Mouse (Mus musculus): ENCODE results near the gene Pdlim3. TPM values are rescaled to one million over a fixed set of nuclear protein-coding genes. Genes with fewer than 3 reads are reported as not detected.

Gene Pdlim3
- total and polyA plus RNA-seq, 3 experiments, result 29.4 to 52.5 (median 29.9) TPM

- WGBS, result 82% methylated on average over 7 of the region's 7 CpGs
- no peaks in the 10 kb centered on the region for H3K79me2 ChIP-seq (replicated peaks; ENCODE audit: control insufficient read depth, insufficient read depth, low read length)
- no peak for DNase-seq
- peaks cover 3% of the 10 kb centered on the region for H3K4me1 ChIP-seq (ENCODE audit: control insufficient read depth, insufficient read depth, low read length)
- H3K27me3 ChIP-seq (ENCODE audit: control insufficient read depth, insufficient read depth, low read length), result no peaks in the 10 kb centered on the region
- H3K27ac ChIP-seq, result no peak overlapping the region
- H3K36me3 ChIP-seq (ENCODE audit: control insufficient read depth, insufficient read depth, low read length), result peaks cover 21% of the 10 kb centered on the region
- no peak for TF ChIP-seq EP300 (IDR thresholded peaks at IDR 0.05; ENCODE audit: insufficient read depth, low read depth, low read length)
- no peak for TF ChIP-seq CTCF (IDR thresholded peaks at IDR 0.05)
- no peak for TF ChIP-seq POLR2A (IDR thresholded peaks at IDR 0.05; ENCODE audit: insufficient read depth, low read depth, low read length)
- H3K4me3 ChIP-seq, result no peak overlapping the region
- H3K9ac ChIP-seq (ENCODE audit: low read depth, low read length), result no peak overlapping the region
- intact Hi-C loops (cut with DNase I), result no loop called here
Observed at GRCm38 (mm10) chr8:45905591-45906250, 20.5 kb downstream of the Pdlim3 start.

GRCm38 (mm10) chr8:45906251-45906619 is 21.0 kb downstream of the Pdlim3 start:
- no peak for DNase-seq
- intact Hi-C loops (cut with DNase I), result no loop called here
- 98% methylated on average over 4 of the region's 4 CpGs for WGBS

GRCm38 (mm10) chr8:45913707-45914106 is 28.4 kb downstream of the Pdlim3 start:
- Histone ChIP-seq H3K9ac (ENCODE audit: low read depth, low read length) (no peak overlapping the region), H3K4me1 (ENCODE audit: control insufficient read depth, insufficient read depth, low read length) (peaks cover 1% of the 10 kb centered on the region; the same call in 1 of the 2 replicates), H3K79me2 (replicated peaks; ENCODE audit: control insufficient read depth, insufficient read depth, low read length) (no peaks in the 10 kb centered on the region), H3K36me3 (ENCODE audit: control insufficient read depth, insufficient read depth, low read length) (no peaks in the 10 kb centered on the region), H3K4me3 (no peak overlapping the region), H3K27ac (no peak overlapping the region), H3K27me3 (ENCODE audit: control insufficient read depth, insufficient read depth, low read length) (no peaks in the 10 kb centered on the region)
- TF ChIP-seq EP300 (IDR thresholded peaks at IDR 0.05; ENCODE audit: insufficient read depth, low read depth, low read length) (no peak), CTCF (IDR thresholded peaks at IDR 0.05) (no peak), POLR2A (IDR thresholded peaks at IDR 0.05; ENCODE audit: insufficient read depth, low read depth, low read length) (no peak)
- no peak for DNase-seq
- 90% methylated on average over 11 of the region's 11 CpGs for WGBS
- intact Hi-C loops (cut with DNase I), result no loop called here

More at GRCm38 (mm10) chr8:45906251-45906619, 21.0 kb downstream of the Pdlim3 start:
- no peaks in the 10 kb centered on the region for H3K27me3 ChIP-seq (ENCODE audit: control insufficient read depth, insufficient read depth, low read length)
- H3K9ac ChIP-seq (ENCODE audit: low read depth, low read length), result no peak overlapping the region
- H3K36me3 ChIP-seq (ENCODE audit: control insufficient read depth, insufficient read depth, low read length), result peaks cover 21% of the 10 kb centered on the region
- H3K4me1 ChIP-seq (ENCODE audit: control insufficient read depth, insufficient read depth, low read length), result peaks cover 3% of the 10 kb centered on the region
- TF ChIP-seq POLR2A (IDR thresholded peaks at IDR 0.05; ENCODE audit: insufficient read depth, low read depth, low read length) (no peak), EP300 (IDR thresholded peaks at IDR 0.05; ENCODE audit: insufficient read depth, low read depth, low read length) (no peak), CTCF (IDR thresholded peaks at IDR 0.05) (no peak)
- no peak overlapping the region for H3K4me3 ChIP-seq
- H3K27ac ChIP-seq, result no peak overlapping the region
- no peaks in the 10 kb centered on the region for H3K79me2 ChIP-seq (replicated peaks; ENCODE audit: control insufficient read depth, insufficient read depth, low read length)

- no peaks in the 10 kb centered on the region for H3K79me2 ChIP-seq (replicated peaks; ENCODE audit: control insufficient read depth, insufficient read depth, low read length)
- H3K4me3 ChIP-seq, result no peak overlapping the region; the same call in 1 of the 2 replicates
- DNase-seq, result no peak
- H3K27me3 ChIP-seq (ENCODE audit: control insufficient read depth, insufficient read depth, low read length), result no peaks in the 10 kb centered on the region
- intact Hi-C loops (cut with DNase I), result no loop called here
- H3K36me3 ChIP-seq (ENCODE audit: control insufficient read depth, insufficient read depth, low read length), result no peaks in the 10 kb centered on the region
- peaks cover 1% of the 10 kb centered on the region; the same call in 1 of the 2 replicates for H3K4me1 ChIP-seq (ENCODE audit: control insufficient read depth, insufficient read depth, low read length)
- H3K27ac ChIP-seq, result peak overlapping the region; percentile 69
- TF ChIP-seq EP300 (IDR thresholded peaks at IDR 0.05; ENCODE audit: insufficient read depth, low read depth, low read length) (no peak), POLR2A (IDR thresholded peaks at IDR 0.05; ENCODE audit: insufficient read depth, low read depth, low read length) (no peak), CTCF (IDR thresholded peaks at IDR 0.05) (no peak)
- H3K9ac ChIP-seq (ENCODE audit: low read depth, low read length), result no peak overlapping the region
- WGBS, result 67% methylated on average over 3 of the region's 3 CpGs
Observed at GRCm38 (mm10) chr8:45916496-45916895, 31.2 kb downstream of the Pdlim3 start.

GRCm38 (mm10) chr8:45917040-45917679 is 31.9 kb downstream of the Pdlim3 start:
- Histone ChIP-seq H3K4me3 (no peak overlapping the region; the same call in 1 of the 2 replicates), H3K79me2 (replicated peaks; ENCODE audit: control insufficient read depth, insufficient read depth, low read length) (no peaks in the 10 kb centered on the region), H3K27ac (peak overlapping the region; percentile 69), H3K4me1 (ENCODE audit: control insufficient read depth, insufficient read depth, low read length) (peaks cover 1% of the 10 kb centered on the region; the same call in 1 of the 2 replicates), H3K36me3 (ENCODE audit: control insufficient read depth, insufficient read depth, low read length) (no peaks in the 10 kb centered on the region), H3K27me3 (ENCODE audit: control insufficient read depth, insufficient read depth, low read length) (no peaks in the 10 kb centered on the region), H3K9ac (ENCODE audit: low read depth, low read length) (no peak overlapping the region)
- intact Hi-C loops (cut with DNase I), result no loop called here
- peak in 1 of 2 experiments; percentile 48 for DNase-seq
- WGBS, result 65% methylated on average over 20 of the region's 20 CpGs
- TF ChIP-seq POLR2A (IDR thresholded peaks at IDR 0.05; ENCODE audit: insufficient read depth, low read depth, low read length), result no peak
- no peak for TF ChIP-seq EP300 (IDR thresholded peaks at IDR 0.05; ENCODE audit: insufficient read depth, low read depth, low read length)
- no peak for TF ChIP-seq CTCF (IDR thresholded peaks at IDR 0.05)

- no peak for TF ChIP-seq EP300 (IDR thresholded peaks at IDR 0.05; ENCODE audit: insufficient read depth, low read depth, low read length)
- no peak for TF ChIP-seq POLR2A (IDR thresholded peaks at IDR 0.05; ENCODE audit: insufficient read depth, low read depth, low read length)
- TF ChIP-seq CTCF (IDR thresholded peaks at IDR 0.05), result no peak
- no peak for DNase-seq
- H3K27me3 ChIP-seq (ENCODE audit: control insufficient read depth, insufficient read depth, low read length), result no peaks in the 10 kb centered on the region
- no peaks in the 10 kb centered on the region for H3K36me3 ChIP-seq (ENCODE audit: control insufficient read depth, insufficient read depth, low read length)
- H3K4me1 ChIP-seq (ENCODE audit: control insufficient read depth, insufficient read depth, low read length), result peaks cover 1% of the 10 kb centered on the region; the same call in 1 of the 2 replicates
- 82% methylated on average over 15 of the region's 15 CpGs for WGBS
- H3K9ac ChIP-seq (ENCODE audit: low read depth, low read length), result no peak overlapping the region
- intact Hi-C loops (cut with DNase I), result no loop called here
- no peak overlapping the region for H3K4me3 ChIP-seq
- no peaks in the 10 kb centered on the region for H3K79me2 ChIP-seq (replicated peaks; ENCODE audit: control insufficient read depth, insufficient read depth, low read length)
- no peak overlapping the region for H3K27ac ChIP-seq
Observed at GRCm38 (mm10) chr8:45918891-45919290, 33.6 kb downstream of the Pdlim3 start.
